Mouse (Mus musculus): ENCODE results near the gene Chkb. TPM values are rescaled to one million over a fixed set of nuclear protein-coding genes. Genes with fewer than 3 reads are reported as not detected.

Chkb gene
- polyA plus RNA-seq, 1 experiment = 35.6 TPM

GRCm38 (mm10) chr15:89476475-89476815, 46.7 kb upstream of the Chkb start:
- Histone ChIP-seq H3K27me3 (ENCODE audit: control insufficient read depth, insufficient read depth, insufficient read length) (no peaks in the 10 kb centered on the region), H3K4me3 (peak overlapping the region; percentile 46), H3ac (ENCODE audit: control insufficient read depth, insufficient read length) (peak overlapping the region; percentile 11), H3K79me2 (ENCODE audit: control insufficient read depth, insufficient read depth) (no peaks in the 10 kb centered on the region), H3K36me3 (ENCODE audit: control insufficient read depth, insufficient read depth) (no peaks in the 10 kb centered on the region), H3K4me2 (ENCODE audit: low read depth) (peak overlapping the region; percentile 92)
- no peak for TF ChIP-seq CEBPB (IDR thresholded peaks at IDR 0.05; ENCODE audit: insufficient read depth, poor library complexity, severe bottlenecking)
- TF ChIP-seq E2F4 (IDR thresholded peaks at IDR 0.05; ENCODE audit: insufficient read depth) = no peak
- TF ChIP-seq MYOD1 (IDR thresholded peaks at IDR 0.05; ENCODE audit: control insufficient read depth in 1 of 3, insufficient read length in 2 of 3, low read depth in 2 of 3) = no peak
- TF ChIP-seq TCF3 (IDR thresholded peaks at IDR 0.05; ENCODE audit: insufficient read length, low read depth) = no peak
- TF ChIP-seq REST (IDR thresholded peaks at IDR 0.05; ENCODE audit: insufficient read depth, insufficient read length) = no peak
- no peak for TF ChIP-seq MYOG (IDR thresholded peaks at IDR 0.05; ENCODE audit: control insufficient read depth in 1 of 3, insufficient read depth in 1 of 3, insufficient read length in 2 of 3, low read depth in 2 of 3)
- TF ChIP-seq SRF (IDR thresholded peaks at IDR 0.05; ENCODE audit: control insufficient read depth, insufficient read length, low read depth) = no peak
- TF ChIP-seq POLR2AphosphoS2 (IDR thresholded peaks at IDR 0.05; ENCODE audit: insufficient read length, low read depth) = no peak
- TF ChIP-seq USF1 (IDR thresholded peaks at IDR 0.05; ENCODE audit: low read depth) = no peak
- TF ChIP-seq MAX (IDR thresholded peaks at IDR 0.05; ENCODE audit: low read depth) = no peak
- no peak for TF ChIP-seq TCF12 (IDR thresholded peaks at IDR 0.05; ENCODE audit: insufficient read depth, poor library complexity, severe bottlenecking)
- TF ChIP-seq POLR2A (IDR thresholded peaks at IDR 0.05; ENCODE audit: insufficient read length, low read depth) = no peak

- peak overlapping the region; percentile 92 for H3K4me2 ChIP-seq (ENCODE audit: low read depth)
- H3K4me3 ChIP-seq = peak overlapping the region; percentile 46
- TF ChIP-seq TCF12 (IDR thresholded peaks at IDR 0.05; ENCODE audit: insufficient read depth, poor library complexity, severe bottlenecking) = no peak
- TF ChIP-seq MYOG (IDR thresholded peaks at IDR 0.05; ENCODE audit: control insufficient read depth in 1 of 3, insufficient read depth in 1 of 3, insufficient read length in 2 of 3, low read depth in 2 of 3) = no peak
- peak; percentile 96 for TF ChIP-seq POLR2A (IDR thresholded peaks at IDR 0.05; ENCODE audit: insufficient read length, low read depth)
- TF ChIP-seq MYOD1 (IDR thresholded peaks at IDR 0.05; ENCODE audit: control insufficient read depth in 1 of 3, insufficient read length in 2 of 3, low read depth in 2 of 3) = no peak
- no peak for TF ChIP-seq SRF (IDR thresholded peaks at IDR 0.05; ENCODE audit: control insufficient read depth, insufficient read length, low read depth)
- peak; percentile 92 for TF ChIP-seq POLR2AphosphoS2 (IDR thresholded peaks at IDR 0.05; ENCODE audit: insufficient read length, low read depth)
- TF ChIP-seq E2F4 (IDR thresholded peaks at IDR 0.05; ENCODE audit: insufficient read depth) = no peak
- peak; percentile 96 for TF ChIP-seq USF1 (IDR thresholded peaks at IDR 0.05; ENCODE audit: low read depth)
- no peak for TF ChIP-seq REST (IDR thresholded peaks at IDR 0.05; ENCODE audit: insufficient read depth, insufficient read length)
- no peak for TF ChIP-seq MAX (IDR thresholded peaks at IDR 0.05; ENCODE audit: low read depth)
- no peak for TF ChIP-seq TCF3 (IDR thresholded peaks at IDR 0.05; ENCODE audit: insufficient read length, low read depth)
- no peak for TF ChIP-seq CEBPB (IDR thresholded peaks at IDR 0.05; ENCODE audit: insufficient read depth, poor library complexity, severe bottlenecking)
- peak overlapping the region; percentile 11 for H3ac ChIP-seq (ENCODE audit: control insufficient read depth, insufficient read length)
- H3K27me3 ChIP-seq (ENCODE audit: control insufficient read depth, insufficient read depth, insufficient read length) = no peaks in the 10 kb centered on the region
- no peaks in the 10 kb centered on the region for H3K79me2 ChIP-seq (ENCODE audit: control insufficient read depth, insufficient read depth)
- no peaks in the 10 kb centered on the region for H3K36me3 ChIP-seq (ENCODE audit: control insufficient read depth, insufficient read depth)
Observed at GRCm38 (mm10) chr15:89475611-89476474, 46.1 kb upstream of the Chkb start.

GRCm38 (mm10) chr15:89475293-89475600, 45.5 kb upstream of the Chkb start:
- TF ChIP-seq TCF3 (IDR thresholded peaks at IDR 0.05; ENCODE audit: insufficient read length, low read depth) (no peak), USF1 (IDR thresholded peaks at IDR 0.05; ENCODE audit: low read depth) (no peak), MAX (IDR thresholded peaks at IDR 0.05; ENCODE audit: low read depth) (no peak), CEBPB (IDR thresholded peaks at IDR 0.05; ENCODE audit: insufficient read depth, poor library complexity, severe bottlenecking) (no peak), POLR2AphosphoS2 (IDR thresholded peaks at IDR 0.05; ENCODE audit: insufficient read length, low read depth) (no peak), MYOD1 (IDR thresholded peaks at IDR 0.05; ENCODE audit: control insufficient read depth in 1 of 3, insufficient read length in 2 of 3, low read depth in 2 of 3) (no peak), E2F4 (IDR thresholded peaks at IDR 0.05; ENCODE audit: insufficient read depth) (no peak), TCF12 (IDR thresholded peaks at IDR 0.05; ENCODE audit: insufficient read depth, poor library complexity, severe bottlenecking) (no peak), POLR2A (IDR thresholded peaks at IDR 0.05; ENCODE audit: insufficient read length, low read depth) (no peak), MYOG (IDR thresholded peaks at IDR 0.05; ENCODE audit: control insufficient read depth in 1 of 3, insufficient read depth in 1 of 3, insufficient read length in 2 of 3, low read depth in 2 of 3) (no peak), REST (IDR thresholded peaks at IDR 0.05; ENCODE audit: insufficient read depth, insufficient read length) (no peak), SRF (IDR thresholded peaks at IDR 0.05; ENCODE audit: control insufficient read depth, insufficient read length, low read depth) (no peak)
- Histone ChIP-seq H3K79me2 (ENCODE audit: control insufficient read depth, insufficient read depth) (no peaks in the 10 kb centered on the region), H3K36me3 (ENCODE audit: control insufficient read depth, insufficient read depth) (no peaks in the 10 kb centered on the region), H3K27me3 (ENCODE audit: control insufficient read depth, insufficient read depth, insufficient read length) (no peaks in the 10 kb centered on the region), H3ac (ENCODE audit: control insufficient read depth, insufficient read length) (no peak overlapping the region), H3K4me2 (ENCODE audit: low read depth) (peak overlapping the region; percentile 92), H3K4me3 (peak overlapping the region; percentile 46)

- Histone ChIP-seq H3K4me3 (peak overlapping the region; percentile 46), H3K36me3 (ENCODE audit: control insufficient read depth, insufficient read depth) (no peaks in the 10 kb centered on the region), H3K79me2 (ENCODE audit: control insufficient read depth, insufficient read depth) (no peaks in the 10 kb centered on the region), H3ac (ENCODE audit: control insufficient read depth, insufficient read length) (no peak overlapping the region), H3K4me2 (ENCODE audit: low read depth) (peak overlapping the region; percentile 92), H3K27me3 (ENCODE audit: control insufficient read depth, insufficient read depth, insufficient read length) (no peaks in the 10 kb centered on the region)
- TF ChIP-seq MAX (IDR thresholded peaks at IDR 0.05; ENCODE audit: low read depth) (no peak), POLR2AphosphoS2 (IDR thresholded peaks at IDR 0.05; ENCODE audit: insufficient read length, low read depth) (no peak), CEBPB (IDR thresholded peaks at IDR 0.05; ENCODE audit: insufficient read depth, poor library complexity, severe bottlenecking) (no peak), USF1 (IDR thresholded peaks at IDR 0.05; ENCODE audit: low read depth) (no peak), TCF12 (IDR thresholded peaks at IDR 0.05; ENCODE audit: insufficient read depth, poor library complexity, severe bottlenecking) (no peak), E2F4 (IDR thresholded peaks at IDR 0.05; ENCODE audit: insufficient read depth) (no peak), SRF (IDR thresholded peaks at IDR 0.05; ENCODE audit: control insufficient read depth, insufficient read length, low read depth) (no peak), MYOG (IDR thresholded peaks at IDR 0.05; ENCODE audit: control insufficient read depth in 1 of 3, insufficient read depth in 1 of 3, insufficient read length in 2 of 3, low read depth in 2 of 3) (no peak), TCF3 (IDR thresholded peaks at IDR 0.05; ENCODE audit: insufficient read length, low read depth) (no peak)
Observed at GRCm38 (mm10) chr15:89474596-89475292, 45.0 kb upstream of the Chkb start.

Measured in myocyte (in vitro differentiated cells).